Mouse (Mus musculus) mouse embryonic stem cell (cell line): ENCODE results near the gene Olfr211.
"Not testable (repeated sequence)": the region's sequence is repeated elsewhere in the genome, so short reads cannot be mapped to it uniquely, and the experiment has no call there.

Source experiments
- in situ Hi-C, 2 experiments: fragments of 300-500 bp; cut with MboI; formaldehyde crosslinking; loops; 1 replicate in 1 of 2; 3 replicates in 1 of 2; pipeline ENCODE4 v1.14.3; 2019 to 2020; ENCODE audit warnings: low sequenced_read_pairs in 2 of 2, low pct_unique_long_range_greater_than_20kb in 1 of 2, mixed read lengths in 1 of 2; ENCODE audit not compliant: unreplicated experiment in 1 of 2

The Olfr211 gene

DNA sequence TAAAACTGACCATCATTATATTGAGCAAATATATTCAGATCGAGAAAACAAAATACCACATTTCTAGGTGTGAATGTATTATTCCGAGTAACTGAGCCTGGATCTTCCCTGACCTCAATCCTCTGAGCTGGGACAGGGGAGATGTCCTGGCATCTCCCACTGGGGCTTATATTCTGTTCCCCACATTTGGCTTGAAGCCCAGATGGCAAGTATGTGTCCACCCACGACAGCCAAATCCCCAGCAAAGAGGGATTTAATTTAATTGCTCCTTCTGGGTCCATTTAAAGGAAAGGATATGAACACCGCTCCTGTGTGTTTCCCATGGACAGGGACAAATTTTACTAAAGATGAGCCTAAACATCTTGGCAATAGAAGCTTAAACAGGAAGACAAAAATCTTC is at the start of gene Olfr211:
TSS of gene Olfr211 (plus strand) at position 301 of the 400 bp plus-strand sequence.
- in situ Hi-C loops: no loop called here

DNA sequence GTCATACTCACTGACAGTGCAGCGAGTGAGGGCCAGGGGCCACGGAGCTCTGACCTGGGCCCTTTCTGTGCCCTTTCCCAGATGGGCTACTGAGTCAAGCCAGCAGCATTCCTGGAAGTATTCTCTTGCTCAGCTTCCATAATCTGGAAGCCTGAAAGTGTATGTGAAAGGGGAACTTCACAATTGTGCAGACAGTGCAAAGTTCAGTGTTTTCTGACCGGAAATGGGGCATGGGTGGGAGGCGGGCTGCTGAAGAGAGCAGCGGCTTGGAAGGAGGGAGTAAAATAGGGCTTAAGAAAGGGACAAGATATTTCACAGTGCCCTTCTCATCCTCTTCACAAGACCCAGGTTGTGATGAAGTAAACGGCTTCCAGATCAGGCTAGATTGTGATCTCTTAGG is 49.4 kb upstream of the Olfr211 start:
- in situ Hi-C loops: no loop called here

DNA sequence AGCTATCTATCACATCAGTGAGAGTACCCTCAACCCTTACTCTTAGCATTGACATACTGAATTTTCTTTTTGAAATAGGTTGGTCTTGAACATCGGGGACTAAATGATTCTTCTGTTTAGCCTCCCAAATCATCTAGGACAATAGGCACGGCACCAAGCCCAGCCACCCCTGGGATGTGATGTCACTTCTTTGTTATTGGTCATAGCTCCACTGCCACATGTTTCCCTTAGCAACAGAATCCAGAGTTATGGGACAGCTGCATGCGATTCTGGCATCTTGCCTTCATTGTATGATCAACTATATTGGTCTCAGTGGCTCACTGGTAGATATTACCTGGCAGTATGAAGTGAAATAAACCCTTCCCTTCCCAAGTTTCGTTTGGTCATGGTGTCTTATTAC is 48.4 kb upstream of the Olfr211 start:
- in situ Hi-C loops: no loop called here

DNA sequence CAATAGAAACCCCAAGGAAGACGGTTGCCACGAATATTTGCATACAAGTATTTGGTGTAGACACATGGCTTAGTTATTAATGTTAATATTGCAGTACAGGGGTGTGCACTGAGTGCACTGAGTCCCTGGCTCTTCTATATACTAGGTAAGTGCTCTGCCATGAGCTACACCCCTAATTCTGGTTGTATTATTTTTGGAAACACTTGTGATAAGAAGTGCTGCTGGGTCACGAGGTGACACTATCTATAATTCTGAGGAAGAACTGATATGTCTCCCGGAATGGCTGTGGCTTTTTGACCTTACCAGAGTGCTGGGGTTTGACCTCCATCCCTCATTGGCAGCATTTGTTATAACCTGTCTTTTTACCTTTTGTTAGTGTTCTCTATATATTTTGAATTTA is 48.0 kb upstream of the Olfr211 start:
- in situ Hi-C loops: no loop called here

DNA sequence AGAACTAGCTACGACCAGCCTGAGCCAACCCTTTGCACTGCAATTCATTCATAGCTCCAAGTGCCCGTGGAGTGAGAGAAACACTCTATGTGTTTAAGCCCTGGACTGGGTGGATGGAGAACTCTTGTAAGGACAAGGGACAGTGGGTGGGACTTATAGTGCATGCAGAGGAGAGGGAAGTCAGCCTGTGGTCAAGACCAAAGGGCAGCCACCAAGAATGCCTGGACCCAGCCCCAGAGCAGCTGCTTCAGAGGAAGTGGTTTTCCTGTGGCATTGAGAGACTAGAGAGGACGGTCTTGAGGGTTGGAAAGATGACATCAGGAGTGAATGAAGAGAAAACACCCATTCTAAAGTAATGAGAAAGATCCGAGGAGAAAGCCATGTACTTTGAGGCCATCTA is 33.1 kb upstream of the Olfr211 start:
- in situ Hi-C loops: no loop called here

DNA sequence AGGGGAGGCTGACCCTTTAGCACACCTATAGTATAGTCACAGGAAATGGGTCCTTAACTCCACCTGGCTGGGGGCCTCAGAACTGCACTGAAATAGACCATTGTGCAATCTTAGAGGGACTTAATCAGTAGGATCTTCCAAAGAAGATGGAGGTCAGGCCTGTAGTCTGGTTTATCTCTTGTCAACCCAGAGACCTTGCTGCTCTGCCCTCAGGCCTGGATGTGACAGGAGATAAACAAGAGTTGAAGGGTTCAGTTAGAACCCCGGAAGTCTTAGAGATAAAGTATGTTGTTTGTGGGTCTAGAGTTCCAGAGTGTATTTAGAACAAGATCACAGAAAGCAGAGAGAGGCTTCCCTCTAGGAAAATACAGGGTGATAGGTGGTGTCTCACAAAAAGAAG is 32.4 kb upstream of the Olfr211 start:
- in situ Hi-C loops: no loop called here

DNA sequence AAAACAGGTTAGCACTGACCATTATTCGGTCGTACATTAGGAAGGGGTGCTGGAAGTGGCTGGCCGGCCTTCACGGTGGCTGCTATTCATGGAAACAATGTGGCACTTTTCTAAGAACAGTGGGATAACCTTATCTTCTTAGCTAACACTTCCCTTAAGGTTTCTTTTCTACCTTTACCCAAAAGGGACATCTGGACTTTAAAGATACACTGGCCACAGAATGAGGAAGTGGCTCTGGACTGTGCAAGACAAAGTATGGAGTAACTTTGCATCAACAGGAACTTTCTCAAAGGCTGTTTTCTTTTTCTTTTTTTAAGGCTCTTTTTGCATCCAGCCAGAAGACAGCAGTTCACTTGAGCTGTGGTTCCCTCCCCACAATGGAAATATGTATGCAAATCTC is 30.2 kb upstream of the Olfr211 start:
- in situ Hi-C loops: no loop called here

DNA sequence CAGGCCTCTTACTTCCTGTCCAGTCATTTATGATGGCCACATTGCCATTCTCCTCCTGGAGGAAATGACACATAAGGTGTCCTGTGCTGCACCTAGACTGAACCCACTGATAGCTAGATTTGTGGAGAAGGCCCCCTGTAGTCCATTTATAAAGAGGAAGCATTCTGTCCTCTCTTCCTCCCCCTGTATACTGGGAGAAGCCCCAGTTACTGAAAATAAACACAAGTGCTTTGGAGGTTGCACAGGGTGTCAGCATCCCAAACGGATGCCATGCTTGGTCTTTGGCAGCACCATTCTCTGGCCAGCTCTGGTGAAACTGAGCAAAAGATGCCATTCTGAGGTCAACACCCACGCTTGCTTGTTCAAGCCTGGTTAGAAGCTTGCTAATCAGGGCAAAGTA is 29.7 kb upstream of the Olfr211 start:
- in situ Hi-C loops: no loop called here

DNA sequence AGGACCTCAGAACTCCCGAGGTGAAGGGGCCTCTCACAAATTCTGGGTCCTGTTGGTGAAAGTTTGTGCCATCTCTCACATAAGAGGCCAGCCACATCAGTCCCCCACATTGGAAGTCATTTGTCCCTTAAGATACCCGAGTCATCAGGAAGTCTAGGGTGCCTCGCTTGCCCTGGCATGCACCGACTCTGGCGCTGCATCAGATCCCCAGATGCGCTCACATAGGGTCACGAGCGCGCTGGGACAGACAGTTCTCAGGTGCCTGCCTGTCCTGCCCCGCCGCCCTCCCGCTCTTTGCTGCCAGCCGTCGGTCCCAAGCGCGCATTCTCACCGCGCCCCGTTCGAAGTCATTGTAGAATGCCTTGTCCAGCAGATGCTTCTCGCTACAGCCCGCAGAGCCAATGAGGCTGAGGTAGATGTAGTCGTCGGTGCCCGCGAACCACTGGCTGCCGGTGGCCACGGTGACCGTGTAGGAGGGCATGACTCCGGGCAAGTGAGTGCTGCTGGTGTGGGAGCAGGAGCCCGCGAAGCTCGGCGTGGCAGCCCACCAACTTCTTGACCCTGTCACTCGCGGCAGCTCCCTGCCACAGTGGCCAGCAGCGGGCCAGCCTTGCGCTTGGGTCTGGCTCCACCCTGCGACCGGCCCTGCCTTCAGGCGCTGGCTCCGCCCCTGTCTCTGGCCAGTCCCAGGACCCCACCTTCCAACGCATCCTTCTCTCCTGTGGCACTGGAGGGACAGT is 28.2 kb upstream of the Olfr211 start, which contains the start of gene Alox5:
TSS of gene Alox5 (minus strand) at position 635 of the 740 bp plus-strand sequence.
- in situ Hi-C loops: no loop called here

DNA sequence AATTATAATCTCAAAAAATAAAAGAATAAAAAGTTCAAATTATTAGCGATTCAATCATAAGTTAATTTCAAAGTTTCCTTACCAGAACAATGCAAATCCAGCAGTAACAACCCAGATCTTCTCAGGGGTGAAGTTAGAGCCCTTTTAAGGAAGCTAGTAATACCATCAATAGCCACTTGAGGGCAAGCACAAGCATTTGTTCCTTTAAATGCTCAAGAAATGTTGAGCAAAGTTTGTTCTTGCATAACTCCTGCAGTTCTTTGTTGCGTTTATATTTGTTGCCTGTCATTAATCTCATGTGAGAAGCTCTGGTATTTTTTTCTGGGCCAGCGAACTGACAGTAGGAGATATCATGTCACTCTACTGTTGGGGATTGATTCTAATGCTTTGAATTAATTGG is 20.8 kb upstream of the Olfr211 start:
- in situ Hi-C loops: no loop called here

DNA sequence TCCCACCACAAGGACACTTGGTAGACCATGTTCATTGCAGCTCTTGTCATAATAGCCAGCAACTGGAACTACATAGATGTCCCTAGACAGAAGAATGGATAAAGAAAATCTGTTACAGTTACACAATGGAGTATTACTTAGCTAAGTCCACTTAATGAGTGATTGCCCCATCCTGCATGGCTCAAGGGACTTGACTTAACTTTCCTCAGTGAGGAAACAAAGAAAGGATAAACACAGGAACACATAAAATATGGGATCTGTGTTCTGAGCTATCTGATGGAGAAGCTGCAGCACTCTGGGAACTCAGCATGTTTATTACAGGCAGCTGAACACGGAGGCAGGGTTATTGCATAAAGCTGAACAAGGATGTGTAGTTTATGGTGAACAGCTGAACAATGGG is 3.8 kb upstream of the Olfr211 start:
- in situ Hi-C loops: no loop called here

DNA sequence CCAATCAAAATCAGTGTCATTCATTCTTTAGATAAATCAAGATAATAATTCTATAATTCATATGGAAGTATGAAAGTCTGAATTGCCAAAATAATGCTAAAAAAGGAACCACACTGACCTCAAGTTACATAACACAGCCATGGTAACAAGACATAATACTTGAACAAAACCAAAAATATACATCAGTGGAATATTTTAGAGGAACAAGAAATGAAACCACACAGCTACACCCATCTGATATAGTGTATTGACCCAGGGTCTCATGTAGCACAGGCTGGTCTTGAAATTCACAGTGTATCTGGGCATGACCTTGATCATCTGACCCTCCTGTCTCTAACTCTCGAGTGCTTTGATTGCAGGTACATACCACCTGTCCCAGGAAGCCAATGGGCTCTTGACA is 2.1 kb upstream of the Olfr211 start:
- in situ Hi-C loops: no loop called here

DNA sequence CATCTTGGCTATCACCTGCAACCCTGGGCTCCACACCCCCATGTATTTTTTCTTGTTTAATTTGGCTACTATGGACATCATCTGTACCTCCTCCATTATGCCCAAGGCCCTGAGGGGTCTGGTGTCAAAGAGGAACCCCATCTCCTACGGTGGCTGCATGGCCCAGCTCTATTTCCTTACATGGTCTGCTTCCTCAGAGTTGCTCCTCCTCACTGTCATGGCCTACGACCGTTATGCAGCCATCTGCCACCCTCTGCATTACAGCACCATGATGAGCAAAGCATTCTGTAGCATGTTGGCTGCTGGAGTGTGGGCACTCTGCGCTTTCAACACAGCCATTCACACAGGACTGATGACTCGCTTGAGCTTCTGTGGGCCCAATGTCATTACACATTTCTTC is 4.9 kb downstream of the Olfr211 start:
- in situ Hi-C loops: no loop called here

DNA sequence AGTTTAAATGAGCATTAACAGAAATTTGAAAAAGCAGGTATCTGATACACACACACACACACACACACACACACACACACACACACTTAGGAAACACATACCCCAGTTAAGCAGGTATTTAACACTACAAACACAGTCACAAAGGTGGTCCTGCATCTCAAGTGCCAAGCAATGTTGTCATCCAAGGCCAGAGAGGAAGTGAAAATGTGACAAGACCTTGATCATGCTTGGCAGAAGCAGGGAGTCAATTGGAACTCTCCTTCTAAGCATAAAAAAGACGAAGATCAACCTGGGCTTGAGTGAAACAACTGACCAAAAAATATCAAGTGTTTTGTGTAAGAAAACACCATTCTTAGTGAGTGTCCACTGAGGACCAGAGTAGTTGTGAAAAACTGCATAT is 7.1 kb downstream of the Olfr211 start:
- in situ Hi-C loops: no loop called here

DNA sequence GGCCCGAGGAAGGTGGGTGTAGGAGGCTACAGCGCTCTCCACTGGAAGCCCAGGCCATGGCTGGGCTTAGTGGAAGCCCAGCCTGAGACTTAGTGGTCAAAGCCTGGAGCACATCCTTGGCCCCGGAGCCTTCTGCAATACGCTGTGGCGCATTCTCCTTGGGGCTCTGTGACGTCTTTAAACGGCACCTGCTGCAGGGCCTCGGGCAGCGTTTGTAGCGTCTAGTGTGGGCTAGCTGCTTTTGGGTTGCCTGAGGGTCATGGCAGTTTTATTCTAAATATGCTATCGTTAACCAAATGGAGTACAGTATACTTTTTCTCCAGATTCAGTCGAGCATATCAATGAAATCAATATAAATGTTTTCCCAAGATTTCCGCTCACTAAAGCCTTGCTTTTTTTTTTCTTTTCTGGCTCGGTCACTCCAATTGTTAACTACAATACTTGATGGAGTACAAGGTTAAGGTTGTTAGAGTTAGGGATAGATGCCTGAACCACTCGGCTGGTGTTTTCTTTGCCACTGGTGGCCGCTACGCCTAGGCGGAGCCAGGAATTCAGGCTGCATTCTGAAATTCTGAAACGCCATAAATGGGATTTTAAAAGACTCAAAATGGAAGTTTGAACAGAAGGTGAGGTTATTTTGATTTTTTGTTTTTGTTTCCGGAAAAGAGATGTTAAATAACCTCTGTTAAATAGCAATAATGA is 17.6 kb downstream of the Olfr211 start, which contains the start of gene Olfr212:
TSS of gene Olfr212 (plus strand) at position 215 of the 702 bp plus-strand sequence.
- in situ Hi-C loops: not testable (repeated sequence)

DNA sequence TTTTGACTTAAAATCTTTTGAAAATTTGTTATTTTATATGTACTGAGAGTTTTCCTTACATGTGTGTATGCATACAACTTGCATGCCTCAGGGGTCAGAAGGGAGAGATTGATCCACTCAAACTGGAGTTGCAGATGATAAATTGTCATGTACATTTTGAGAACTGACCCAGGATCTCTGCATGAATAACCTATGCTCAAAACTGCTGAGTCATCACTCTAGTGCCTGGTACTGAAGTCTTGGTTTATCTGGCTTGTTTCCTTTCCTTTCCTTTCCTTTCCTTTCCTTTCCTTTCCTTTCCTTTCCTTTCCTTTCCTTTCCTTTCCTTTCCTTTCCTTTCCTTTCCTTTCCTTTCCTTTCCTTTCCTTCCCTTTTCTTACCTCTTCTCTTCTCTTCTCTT is 25.9 kb downstream of the Olfr211 start:
- in situ Hi-C loops: no loop called here

DNA sequence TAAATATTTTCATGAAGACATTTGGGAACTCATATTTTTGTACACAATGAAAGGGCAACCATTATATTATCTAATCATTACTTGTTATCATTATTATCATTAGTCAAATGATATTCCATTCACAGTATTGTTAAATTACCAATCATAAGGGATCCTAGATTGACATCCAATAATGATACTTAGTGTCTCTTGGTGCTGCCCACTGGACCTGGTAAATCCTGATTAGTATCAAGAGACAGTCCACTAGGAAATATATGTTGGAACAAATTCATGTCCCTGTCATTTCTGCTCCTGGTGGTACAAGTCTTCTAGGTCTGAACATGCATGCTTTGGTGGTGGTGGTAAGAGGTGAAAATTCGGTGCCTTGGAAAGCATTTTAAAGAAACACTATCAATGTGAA is 49.3 kb downstream of the Olfr211 start, which contains the start of gene Olfr213:
TSS of gene Olfr213 (plus strand) at position 301 of the 400 bp plus-strand sequence.
- in situ Hi-C loops: no loop called here

DNA sequence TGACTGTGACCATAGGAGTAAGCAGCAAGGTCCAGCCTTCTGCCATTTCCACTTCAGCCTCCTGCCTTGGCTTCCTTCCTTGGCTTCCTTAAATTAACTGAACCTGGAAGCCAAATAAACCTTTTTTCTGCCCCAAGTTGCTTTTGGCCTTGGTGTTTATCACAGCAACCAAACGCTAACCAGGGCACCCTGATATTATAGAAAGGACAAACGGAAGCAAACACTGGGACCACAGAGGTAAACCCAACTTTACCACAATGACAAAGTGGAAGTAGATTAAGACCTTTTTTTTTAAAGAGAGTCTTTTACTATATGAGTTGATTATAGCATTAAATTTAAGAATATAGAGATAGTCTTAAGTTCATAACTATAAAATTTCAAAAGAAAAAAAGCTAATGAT is 53.6 kb downstream of the Olfr211 start:
- in situ Hi-C loops: no loop called here
